Mouse (Mus musculus) embryonic facial prominence, embryonic 10.5 days (tissue): Measurements from ENCODE around the gene Acer3. TPM values are rescaled to one million over a fixed set of nuclear protein-coding genes. Genes with fewer than 3 reads are reported as not detected.
A peak's percentile ranks its signal among the peaks of the same experiment; 100 is the strongest.

Source experiments
- DNase-seq: peaks from one replicate; pipeline ENCODE4 v3.0.0-alpha.2; 2017; ENCODE audit warnings: low spot score
- H3K27ac ChIP-seq: fragments of 300-500 bp; sonication (generic); replicated peaks from 2 replicates; pipeline ENCODE4 v1.5.1; 2016; ENCODE audit warnings: mild to moderate bottlenecking
- H3K27me3 ChIP-seq: fragments of 300-500 bp; sonication (generic); replicated peaks from 2 replicates; pipeline ENCODE4 v1.6.1; 2016; ENCODE audit warnings: low read depth, mild to moderate bottlenecking; ENCODE audit not compliant: poor library complexity, severe bottlenecking
- H3K36me3 ChIP-seq: fragments of 300-500 bp; sonication (generic); replicated peaks from 2 replicates; pipeline ENCODE4 v1.6.1; 2016; ENCODE audit warnings: mild to moderate bottlenecking, moderate library complexity
- H3K4me1 ChIP-seq: fragments of 300-500 bp; sonication (generic); 2 replicates; pipeline ENCODE4 v1.6.1; 2016
- H3K4me3 ChIP-seq: fragments of 300-500 bp; sonication (generic); 2 replicates; pipeline ENCODE4 v1.5.1; 2016; ENCODE audit warnings: mild to moderate bottlenecking, moderate library complexity
- H3K9me3 ChIP-seq: fragments of 300-500 bp; sonication (generic); 2 replicates; pipeline ENCODE4 v1.6.1; 2016; ENCODE audit warnings: mild to moderate bottlenecking
- WGBS: fragments of 180-500 bp; shearing (Covaris S2); methylation state at CpG from one replicate; pipeline ENCODE4 v1.1.7; 2016; 5-methylcytosine and 5-hydroxymethylcytosine counted together
- polyA plus RNA-seq: library from polyadenylated mRNA; unstranded; fragments of >200 nt; fragmentation: Nextera tagmentation; extraction: Ambion mirVana; gene quantifications from 2 replicates; pipeline ENCODE4 v1.2.1, GENCODE M21; 2016

The Acer3 gene
- polyA plus RNA-seq, 1 experiment from 2014 or later = 21.3 TPM

- DNase-seq = no peak
- Histone ChIP-seq H3K4me1 (peaks cover 24% of the 10 kb centered on the region), H3K9me3 (no peaks in the 10 kb centered on the region), H3K36me3 (peaks cover 43% of the 10 kb centered on the region), H3K27ac (no peak overlapping the region), H3K27me3 (no peaks in the 10 kb centered on the region), H3K4me3 (no peak overlapping the region)
- 92% methylated on average over 6 of the region's 6 CpGs for WGBS
Measured at GRCm38 (mm10) chr7:98349821-98350220, 28.8 kb upstream of the Acer3 start.

DNA sequence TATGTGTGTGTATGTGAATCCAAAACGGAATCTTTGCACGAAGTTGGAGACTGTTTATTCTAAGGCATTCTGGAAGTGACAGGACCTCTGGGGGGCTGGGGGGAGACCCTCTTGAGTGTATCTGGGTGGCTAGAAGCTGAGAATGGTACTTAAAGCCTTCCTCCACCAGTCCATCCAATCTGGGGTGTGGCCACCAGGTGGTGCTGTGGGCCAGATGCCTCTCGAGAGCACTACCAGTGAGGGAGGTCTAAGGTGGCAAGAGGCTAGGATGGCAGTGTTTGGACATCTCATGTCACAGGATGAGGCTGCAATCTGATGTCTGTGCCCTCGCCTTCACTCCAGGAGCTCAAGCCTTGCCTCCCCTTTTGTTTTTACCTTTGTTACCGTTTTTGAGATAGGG lies 28.1 kb upstream of the Acer3 start:
- H3K9me3 ChIP-seq = no peaks in the 10 kb centered on the region
- peak; percentile 86 for DNase-seq

DNA sequence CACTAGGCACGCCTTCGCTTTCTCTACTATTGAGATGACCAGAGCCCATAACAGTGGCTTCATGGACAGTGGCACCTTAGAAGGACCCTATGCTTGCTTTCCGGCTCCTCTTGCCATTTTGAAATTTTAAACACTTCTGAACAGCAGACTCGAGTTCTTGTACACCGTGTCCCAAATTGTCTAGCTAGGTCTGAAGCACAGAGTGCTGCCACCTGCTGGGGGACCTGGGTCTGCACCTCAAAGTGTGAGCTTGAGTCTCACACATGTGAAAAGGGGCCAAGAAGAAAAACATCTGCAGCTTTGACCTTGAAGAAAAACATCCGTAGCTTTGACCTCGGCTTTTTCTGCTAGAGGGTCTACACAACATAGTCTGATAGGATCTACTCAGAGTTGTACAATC lies 27.0 kb upstream of the Acer3 start:
- peaks cover 42% of the 10 kb centered on the region for H3K36me3 ChIP-seq
- H3K4me3 ChIP-seq = no peak overlapping the region
- DNase-seq = peak; percentile 75
- no peak overlapping the region for H3K27ac ChIP-seq
- no peaks in the 10 kb centered on the region for H3K9me3 ChIP-seq
- WGBS = 65% methylated on average over 7 of the region's 7 CpGs
- peaks cover 9% of the 10 kb centered on the region; the same call in 1 of the 2 replicates for H3K4me1 ChIP-seq
- H3K27me3 ChIP-seq = peaks cover 16% of the 10 kb centered on the region

More for the DNA sequence above, 28.1 kb upstream of the Acer3 start:
- H3K4me1 ChIP-seq = peaks cover 18% of the 10 kb centered on the region
- H3K27ac ChIP-seq = no peak overlapping the region
- no peak overlapping the region for H3K4me3 ChIP-seq
- H3K27me3 ChIP-seq = peaks cover 6% of the 10 kb centered on the region; the same call in 1 of the 2 replicates
- H3K36me3 ChIP-seq = peaks cover 43% of the 10 kb centered on the region
- WGBS = 21% methylated on average over 5 of the region's 5 CpGs

DNA sequence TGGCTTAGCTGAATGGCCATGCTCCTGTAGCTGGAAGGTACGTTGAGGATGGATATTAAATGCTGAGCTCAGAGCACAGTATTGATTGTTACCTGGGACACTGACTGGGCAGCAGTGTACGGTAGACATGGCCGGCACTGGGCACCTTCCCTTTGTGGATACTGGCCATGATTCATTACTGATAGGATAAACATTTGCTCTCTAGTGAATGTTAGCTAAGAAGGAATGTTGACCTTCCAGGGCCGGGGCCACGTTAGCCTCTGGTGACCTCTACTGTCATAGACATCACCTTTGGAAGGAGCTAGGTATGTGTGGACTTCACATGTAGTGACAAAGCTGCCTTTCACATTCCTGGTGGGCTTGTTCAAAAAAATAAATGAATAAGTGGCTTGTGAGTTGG lies 26.5 kb upstream of the Acer3 start:
- H3K27ac ChIP-seq = no peak overlapping the region
- 75% methylated on average over 5 of the region's 5 CpGs for WGBS
- no peak overlapping the region for H3K4me3 ChIP-seq
- peaks cover 12% of the 10 kb centered on the region; the same call in 1 of the 2 replicates for H3K4me1 ChIP-seq
- DNase-seq = no peak
- H3K36me3 ChIP-seq = peaks cover 36% of the 10 kb centered on the region
- H3K27me3 ChIP-seq = peaks cover 22% of the 10 kb centered on the region
- no peaks in the 10 kb centered on the region for H3K9me3 ChIP-seq

DNA sequence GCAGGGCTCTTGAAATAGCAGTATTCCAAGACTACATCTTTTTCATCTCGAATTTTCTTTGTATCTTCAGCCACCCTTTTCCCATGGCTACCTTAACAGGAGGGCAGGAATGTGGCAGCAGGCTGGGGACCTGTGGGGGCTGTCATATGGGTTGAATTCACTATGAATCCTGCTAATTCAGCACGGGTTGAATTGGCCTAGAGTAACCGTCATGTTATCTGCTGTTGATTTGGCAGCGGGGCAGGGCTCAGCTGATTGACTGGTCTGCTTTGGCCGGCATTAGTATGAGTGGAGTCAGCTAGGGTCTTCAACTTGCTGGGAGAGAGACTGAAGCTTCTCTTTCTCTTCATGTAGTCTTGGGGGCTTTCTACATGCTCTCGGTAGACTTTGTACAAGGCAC lies 24.0 kb upstream of the Acer3 start:
- WGBS = 56% methylated on average over 6 of the region's 6 CpGs
- DNase-seq = no peak
- H3K4me3 ChIP-seq = no peak overlapping the region
- peaks cover 20% of the 10 kb centered on the region for H3K4me1 ChIP-seq
- H3K9me3 ChIP-seq = no peaks in the 10 kb centered on the region
- H3K27me3 ChIP-seq = peaks cover 27% of the 10 kb centered on the region
- H3K36me3 ChIP-seq = peaks cover 12% of the 10 kb centered on the region
- no peak overlapping the region for H3K27ac ChIP-seq

DNA sequence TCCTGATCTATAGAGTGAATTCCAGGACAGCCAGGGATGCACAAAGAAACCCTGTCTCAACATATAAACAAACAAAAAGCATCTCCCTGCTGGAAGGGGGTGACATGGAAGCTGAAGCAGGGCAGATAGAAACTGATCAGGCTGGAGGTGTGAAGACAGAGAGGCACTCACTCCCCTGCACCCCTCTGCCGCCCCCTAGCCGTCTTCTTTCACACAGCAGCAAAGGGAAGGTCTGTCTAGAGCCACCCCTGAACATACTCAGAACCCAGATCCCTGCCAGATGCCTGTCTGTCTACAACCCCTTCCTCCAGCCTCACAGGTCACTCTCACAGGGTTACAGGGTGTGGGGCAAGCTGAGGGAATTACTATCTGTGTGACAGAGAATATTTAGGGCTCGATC lies 23.4 kb upstream of the Acer3 start:
- peaks cover 20% of the 10 kb centered on the region for H3K4me1 ChIP-seq
- 29% methylated on average over 3 of the region's 3 CpGs for WGBS
- peaks cover 5% of the 10 kb centered on the region; the same call in 1 of the 2 replicates for H3K36me3 ChIP-seq
- H3K27ac ChIP-seq = no peak overlapping the region
- no peaks in the 10 kb centered on the region for H3K9me3 ChIP-seq
- H3K27me3 ChIP-seq = peaks cover 27% of the 10 kb centered on the region
- peak; percentile 55 for DNase-seq
- no peak overlapping the region for H3K4me3 ChIP-seq

GRCm38 (mm10) chr7:98342249-98342648 lies 21.2 kb upstream of the Acer3 start:
- Histone ChIP-seq H3K27me3 (peaks cover 27% of the 10 kb centered on the region), H3K9me3 (no peaks in the 10 kb centered on the region), H3K4me1 (peaks cover 15% of the 10 kb centered on the region), H3K36me3 (no peaks in the 10 kb centered on the region), H3K27ac (no peak overlapping the region), H3K4me3 (no peak overlapping the region)
- 59% methylated on average over 3 of the region's 3 CpGs for WGBS
- no peak for DNase-seq

GRCm38 (mm10) chr7:98341475-98341874 lies 20.5 kb upstream of the Acer3 start:
- Histone ChIP-seq H3K36me3 (no peaks in the 10 kb centered on the region), H3K4me1 (peaks cover 15% of the 10 kb centered on the region), H3K9me3 (no peaks in the 10 kb centered on the region), H3K27ac (peak overlapping the region; percentile 77), H3K27me3 (peaks cover 27% of the 10 kb centered on the region), H3K4me3 (peak overlapping the region; percentile 55)
- 3% methylated on average over 13 of the region's 13 CpGs for WGBS
- DNase-seq = peak; percentile 90

DNA sequence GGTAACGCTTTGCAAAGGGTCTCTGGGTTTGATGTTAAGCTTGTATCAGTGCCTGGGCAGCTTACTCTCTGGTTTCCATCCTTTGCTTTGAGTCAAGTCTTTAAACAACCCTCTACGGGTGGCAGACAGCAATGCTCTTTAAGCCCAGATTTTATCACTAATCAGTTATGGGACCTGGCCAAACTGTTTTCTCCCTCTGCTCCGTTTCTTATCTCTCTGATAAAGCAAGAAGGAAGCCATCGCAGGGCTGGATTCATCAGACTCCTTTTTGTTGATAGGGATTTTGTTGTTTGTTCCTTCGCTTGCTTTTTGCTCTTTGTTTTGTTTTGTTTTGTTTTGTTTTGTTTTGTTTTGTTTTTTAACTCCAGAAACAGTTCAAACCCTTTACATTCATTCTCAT lies 19.3 kb upstream of the Acer3 start:
- 86% methylated on average over 5 of the region's 5 CpGs for WGBS
- Histone ChIP-seq H3K36me3 (no peaks in the 10 kb centered on the region), H3K4me1 (peaks cover 15% of the 10 kb centered on the region), H3K9me3 (no peaks in the 10 kb centered on the region), H3K27ac (no peak overlapping the region), H3K27me3 (peaks cover 27% of the 10 kb centered on the region), H3K4me3 (no peak overlapping the region)
- DNase-seq = no peak

- WGBS = 71% methylated on average over 3 of the region's 3 CpGs
- Histone ChIP-seq H3K4me1 (peaks cover 20% of the 10 kb centered on the region), H3K36me3 (no peaks in the 10 kb centered on the region), H3K4me3 (no peak overlapping the region), H3K27ac (no peak overlapping the region), H3K27me3 (no peaks in the 10 kb centered on the region), H3K9me3 (no peaks in the 10 kb centered on the region)
- DNase-seq = no peak
Measured at GRCm38 (mm10) chr7:98333987-98334386, 13.0 kb upstream of the Acer3 start.

GRCm38 (mm10) chr7:98333507-98333906 lies 12.5 kb upstream of the Acer3 start:
- H3K4me1 ChIP-seq = peaks cover 20% of the 10 kb centered on the region
- no peak for DNase-seq
- H3K36me3 ChIP-seq = no peaks in the 10 kb centered on the region
- no peaks in the 10 kb centered on the region for H3K27me3 ChIP-seq
- 91% methylated on average over 5 of the region's 5 CpGs for WGBS
- no peaks in the 10 kb centered on the region for H3K9me3 ChIP-seq
- no peak overlapping the region for H3K27ac ChIP-seq
- H3K4me3 ChIP-seq = no peak overlapping the region

DNA sequence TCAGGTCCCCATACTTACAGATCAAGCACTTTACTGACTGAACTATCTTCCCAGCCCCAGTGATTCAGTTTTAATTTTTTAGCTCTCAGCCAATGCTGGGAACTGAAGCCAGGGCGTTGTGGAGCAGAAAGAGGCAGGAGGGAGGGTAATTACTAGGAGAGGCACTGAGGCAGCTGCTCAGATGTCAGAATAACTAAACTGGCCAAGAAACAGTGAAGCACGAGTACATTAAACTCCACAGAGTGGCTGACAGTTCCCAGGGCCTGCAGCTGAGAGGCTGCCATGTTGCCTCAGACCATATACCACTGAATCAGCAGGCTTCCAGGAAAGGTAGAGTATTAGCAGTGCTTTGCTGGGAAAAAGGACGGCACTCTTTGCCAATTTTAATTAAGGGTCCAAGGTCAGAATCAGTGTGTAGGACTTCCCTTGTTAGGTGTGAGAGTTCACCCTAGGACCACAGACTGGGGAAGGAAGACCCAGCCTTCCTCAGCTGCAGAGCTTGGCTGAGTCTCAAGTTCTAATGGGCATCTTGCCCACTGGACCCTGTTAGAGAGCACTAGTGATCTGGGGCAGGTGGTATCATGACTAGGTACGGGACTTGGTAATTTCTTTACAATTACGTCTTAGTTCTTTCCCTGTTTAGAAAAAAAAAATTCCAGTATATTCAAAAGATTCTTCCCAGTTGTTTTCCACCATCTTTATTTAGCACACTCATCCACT lies 11.8 kb upstream of the Acer3 start:
- no peaks in the 10 kb centered on the region for H3K36me3 ChIP-seq
- WGBS = 73% methylated on average over 5 of the region's 5 CpGs
- no peak for DNase-seq

DNA sequence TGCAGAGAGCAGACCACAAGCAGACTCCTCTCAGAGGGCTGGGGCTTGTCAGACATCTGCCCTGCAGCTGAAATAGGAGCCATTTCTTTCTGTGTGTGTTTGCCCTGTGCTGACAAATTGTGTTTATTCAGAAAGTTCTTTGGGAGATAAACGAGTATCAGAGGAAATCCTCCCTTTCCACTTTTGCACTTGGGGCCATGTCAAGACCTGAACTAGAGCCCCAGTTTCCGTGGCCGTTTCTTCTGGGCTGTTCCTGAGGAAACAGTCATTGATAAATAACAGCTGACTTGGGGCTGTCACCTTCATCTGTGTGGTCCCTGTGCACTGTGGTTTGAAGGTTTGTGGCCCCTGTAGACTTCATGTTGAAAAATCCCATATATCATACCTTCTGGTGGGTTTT lies 10.9 kb upstream of the Acer3 start:
- 47% methylated on average over 3 of the region's 3 CpGs for WGBS
- H3K4me3 ChIP-seq = no peak overlapping the region
- H3K9me3 ChIP-seq = no peaks in the 10 kb centered on the region
- H3K36me3 ChIP-seq = no peaks in the 10 kb centered on the region
- H3K4me1 ChIP-seq = peaks cover 20% of the 10 kb centered on the region
- H3K27me3 ChIP-seq = no peaks in the 10 kb centered on the region
- DNase-seq = no peak
- no peak overlapping the region for H3K27ac ChIP-seq

More for the DNA sequence above, 11.8 kb upstream of the Acer3 start:
- H3K4me3 ChIP-seq = no peak overlapping the region
- peaks cover 20% of the 10 kb centered on the region for H3K4me1 ChIP-seq
- H3K9me3 ChIP-seq = no peaks in the 10 kb centered on the region
- no peak overlapping the region for H3K27ac ChIP-seq
- no peaks in the 10 kb centered on the region for H3K27me3 ChIP-seq
